Mouse (Mus musculus) CD4-positive, CD25-positive, alpha-beta regulatory T cell, adult 2 months (primary cell): ENCODE results near the gene Vapa.
A peak's percentile ranks its signal among the peaks of the same experiment; 100 is the strongest.

Experiments
- DNase-seq: peaks from one replicate; pipeline ENCODE4 v3.0.0-alpha.2; 2012; ENCODE audit warnings: low read depth, low spot score

The Vapa gene

GRCm38 (mm10) chr17:65625563-65625962, 12.2 kb upstream of the Vapa start:
- DNase-seq = no peak

DNA sequence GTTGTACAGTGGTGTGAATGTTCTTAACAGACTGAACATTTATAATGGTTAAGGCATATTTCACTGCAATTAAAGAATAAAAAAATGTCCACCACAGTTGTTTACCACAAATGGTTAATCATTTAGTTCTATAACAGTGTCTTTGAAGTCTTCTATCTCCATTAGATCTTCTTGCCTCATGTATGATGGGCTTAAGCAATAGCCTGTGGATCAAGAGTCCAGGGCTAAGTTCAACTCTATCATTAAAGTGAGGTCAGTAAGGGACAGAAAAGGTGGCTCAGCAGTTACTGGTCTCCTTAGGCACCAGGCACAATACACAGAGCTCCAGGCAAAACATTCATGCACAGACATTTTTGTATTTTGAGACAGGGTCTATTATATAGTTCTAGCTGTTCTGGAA, 9.8 kb upstream of the Vapa start:
- DNase-seq = no peak

GRCm38 (mm10) chr17:65618431-65618830, 5.1 kb upstream of the Vapa start:
- no peak for DNase-seq

DNA sequence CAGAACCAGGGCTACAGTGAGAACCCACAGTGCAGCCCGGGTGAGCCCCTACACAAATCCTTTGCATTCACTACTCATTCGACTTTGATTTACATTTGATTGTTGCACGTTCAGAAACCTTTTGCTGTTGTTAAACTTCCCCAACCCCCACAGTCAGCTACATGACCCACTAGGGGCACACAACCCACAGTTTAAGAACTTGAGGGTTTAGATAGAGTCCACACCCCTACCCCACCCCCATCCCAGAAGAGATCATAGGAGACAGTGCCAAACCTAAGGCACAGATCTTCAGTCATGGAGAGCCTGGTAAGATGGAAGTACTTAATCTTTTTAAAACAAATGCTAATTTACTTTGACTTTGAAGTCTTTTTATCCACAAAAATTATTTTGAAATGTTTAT, 2.3 kb upstream of the Vapa start:
- peak; percentile 20 for DNase-seq

GRCm38 (mm10) chr17:65614431-65614830, 1.1 kb upstream of the Vapa start:
- no peak for DNase-seq

DNA sequence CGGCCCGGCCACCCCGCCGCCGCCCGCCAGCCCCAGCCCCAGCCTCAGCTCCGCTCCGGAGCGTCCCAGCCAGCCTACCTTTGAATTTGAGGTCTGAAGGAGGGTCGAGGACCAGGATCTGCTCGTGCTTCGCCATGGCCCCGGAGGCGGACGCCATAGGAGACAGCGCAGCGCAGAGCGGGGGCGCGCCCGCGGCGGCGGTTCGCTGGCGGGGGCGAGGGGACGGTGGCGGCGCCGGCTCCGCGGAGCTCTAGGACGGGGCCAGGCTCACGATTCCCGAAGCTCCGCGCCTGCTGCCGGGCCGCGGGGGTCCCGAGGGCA, 253 bp downstream of the Vapa start:
- DNase-seq = no peak

DNA sequence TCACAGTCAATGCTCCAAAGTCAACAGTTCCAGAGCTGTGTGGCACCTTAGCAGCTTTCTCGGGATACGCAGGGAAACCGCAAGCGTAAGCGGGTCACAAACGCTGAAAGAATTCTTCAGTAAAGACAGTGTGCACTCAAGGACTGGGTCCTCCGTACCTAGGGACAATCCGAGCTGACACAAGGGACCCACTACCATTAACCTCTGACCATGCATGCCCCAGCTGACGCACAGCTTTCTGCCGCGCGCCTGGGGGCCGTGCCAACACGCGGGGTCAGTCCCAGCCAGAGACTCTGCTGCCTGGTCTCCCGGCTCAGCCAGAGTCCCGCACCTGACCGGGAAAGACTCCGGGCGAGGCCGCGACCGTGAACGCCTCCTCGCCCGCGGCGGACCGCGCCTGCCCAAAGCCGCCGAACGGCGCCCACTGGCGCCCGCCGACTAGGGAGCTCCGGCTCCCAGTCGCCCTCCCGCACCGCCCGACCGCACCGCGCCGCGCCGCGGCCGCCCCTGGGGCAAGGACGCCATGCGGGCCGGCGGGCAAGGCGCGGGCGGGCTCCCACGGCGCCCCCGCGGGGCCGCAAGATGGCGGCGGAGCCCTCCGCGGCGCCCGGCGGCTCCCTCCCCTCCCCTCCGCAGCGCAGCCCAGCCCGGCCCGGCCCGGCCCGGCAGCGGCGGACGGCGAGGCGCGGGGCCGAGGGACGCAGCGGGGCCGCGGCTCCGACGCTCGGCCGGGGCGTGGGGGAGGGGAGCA, 789 bp downstream of the Vapa start:
- DNase-seq = peak; percentile 65

DNA sequence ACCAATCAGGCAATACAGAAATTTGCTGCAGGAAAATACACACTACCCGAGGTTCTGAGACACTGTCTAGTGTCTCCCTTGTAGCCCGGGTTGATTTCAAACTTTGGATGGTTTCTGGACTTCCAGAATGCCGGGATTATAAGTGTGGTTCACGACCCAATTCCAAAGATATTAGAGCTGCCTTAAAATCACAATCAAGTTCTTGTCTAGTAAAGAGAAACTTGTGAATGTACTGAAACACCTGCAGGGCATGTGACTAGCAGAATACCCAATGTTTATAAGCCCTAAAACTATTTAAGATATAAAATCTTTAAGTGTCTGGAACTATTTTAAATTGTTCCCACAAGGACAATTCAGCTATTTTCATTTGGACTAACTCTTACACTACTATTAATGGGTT, 1.6 kb downstream of the Vapa start:
- peak; percentile 30 for DNase-seq

DNA sequence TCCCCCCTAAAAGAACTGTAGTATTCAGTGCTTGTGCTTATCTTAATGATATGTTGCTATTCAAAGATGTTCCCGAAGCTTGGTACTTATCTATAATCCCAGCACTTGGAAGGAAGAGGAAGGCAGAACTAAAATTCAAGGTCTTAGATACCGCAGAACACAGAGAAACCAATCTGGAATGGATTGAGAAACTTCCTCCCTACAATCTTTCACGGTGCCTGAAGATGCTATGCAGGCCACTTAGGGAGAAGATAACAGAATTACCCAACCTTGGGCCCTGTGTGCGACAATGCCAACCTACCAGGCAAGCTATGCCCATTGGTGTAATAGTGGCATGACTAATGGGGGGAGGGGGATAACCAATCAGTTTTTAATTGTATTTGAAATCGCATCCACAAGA, 4.6 kb downstream of the Vapa start:
- DNase-seq = no peak

GRCm38 (mm10) chr17:65608312-65608687, 5.1 kb downstream of the Vapa start:
- no peak for DNase-seq

GRCm38 (mm10) chr17:65607574-65608311, 5.6 kb downstream of the Vapa start:
- no peak for DNase-seq

GRCm38 (mm10) chr17:65606014-65606413, 7.3 kb downstream of the Vapa start:
- DNase-seq = no peak

- no peak for DNase-seq
These were observed 8.5 kb downstream of the Vapa start for GRCm38 (mm10) chr17:65604892-65605291.

- DNase-seq = peak; percentile 17
These were observed 9.0 kb downstream of the Vapa start for GRCm38 (mm10) chr17:65604315-65604714.

DNA sequence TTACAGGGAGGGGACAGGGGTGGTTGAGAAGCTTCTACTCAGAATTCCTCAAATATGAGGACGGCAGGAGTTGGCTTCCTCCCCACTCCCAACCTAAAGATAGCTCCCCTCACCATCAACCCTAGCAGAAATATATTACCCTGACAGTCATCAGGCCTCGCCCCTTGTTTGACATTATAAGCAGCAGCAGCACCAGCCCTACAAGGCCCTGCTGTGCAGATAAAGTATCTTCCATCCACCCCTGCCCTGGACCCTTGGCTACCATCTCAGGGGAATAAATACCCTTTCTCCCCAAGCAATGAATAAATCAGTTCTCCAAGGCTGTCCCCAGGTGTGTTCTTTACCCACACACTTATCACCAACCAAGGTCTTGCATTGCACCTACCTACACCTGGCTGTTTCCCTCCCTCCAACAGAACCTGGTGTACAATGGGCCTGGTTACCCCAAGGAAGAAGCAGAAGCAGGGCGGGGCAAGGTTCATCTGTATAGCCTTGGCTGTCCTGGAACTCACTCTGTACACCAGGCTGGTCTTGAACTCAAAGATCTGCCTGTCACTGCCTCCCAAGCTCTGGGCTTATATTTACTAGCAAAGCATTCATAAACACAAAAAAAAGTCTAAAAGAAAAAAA, 15.4 kb downstream of the Vapa start:
- DNase-seq = no peak

- no peak for DNase-seq
These were observed 18.7 kb downstream of the Vapa start for GRCm38 (mm10) chr17:65594687-65595086.

GRCm38 (mm10) chr17:65586892-65587291, 26.5 kb downstream of the Vapa start:
- no peak for DNase-seq

DNA sequence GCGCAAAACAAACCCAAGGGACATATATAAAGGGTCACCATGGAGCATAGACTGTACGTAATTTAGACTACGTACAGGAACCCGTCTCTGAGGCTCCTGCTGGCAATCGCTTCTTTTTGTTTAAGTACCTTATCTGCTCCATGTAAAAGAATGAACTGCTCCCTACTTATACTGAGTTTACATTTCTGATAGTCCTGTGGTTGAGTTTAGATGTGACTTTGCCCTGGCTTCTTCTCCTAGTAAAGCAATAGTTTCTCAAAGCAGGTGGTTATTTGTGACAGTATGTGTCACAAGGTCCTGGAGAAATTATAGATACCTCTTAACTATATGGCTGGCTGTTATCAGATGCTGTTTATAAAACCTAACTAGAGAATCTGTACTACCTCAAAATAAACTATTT, 31.9 kb downstream of the Vapa start:
- DNase-seq = no peak

DNA sequence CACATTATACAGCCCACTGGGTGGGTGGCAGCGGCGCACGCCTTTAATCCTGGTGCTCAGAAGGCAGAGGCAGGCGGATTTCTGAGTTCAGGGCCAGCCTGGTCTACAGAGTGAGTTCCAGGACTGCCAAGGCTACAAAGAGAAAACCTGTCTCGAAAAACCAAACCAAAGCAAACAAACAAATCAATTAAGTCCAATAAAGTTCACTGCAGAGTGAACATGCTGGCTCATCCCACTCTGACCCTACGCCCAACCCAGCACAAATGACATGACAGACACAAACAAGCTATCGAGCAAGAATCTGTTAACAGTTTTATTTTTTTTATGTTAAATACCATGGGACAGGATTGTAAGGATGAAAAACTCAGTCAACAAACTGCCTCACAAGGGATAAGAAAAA, 33.6 kb downstream of the Vapa start:
- DNase-seq = no peak

DNA sequence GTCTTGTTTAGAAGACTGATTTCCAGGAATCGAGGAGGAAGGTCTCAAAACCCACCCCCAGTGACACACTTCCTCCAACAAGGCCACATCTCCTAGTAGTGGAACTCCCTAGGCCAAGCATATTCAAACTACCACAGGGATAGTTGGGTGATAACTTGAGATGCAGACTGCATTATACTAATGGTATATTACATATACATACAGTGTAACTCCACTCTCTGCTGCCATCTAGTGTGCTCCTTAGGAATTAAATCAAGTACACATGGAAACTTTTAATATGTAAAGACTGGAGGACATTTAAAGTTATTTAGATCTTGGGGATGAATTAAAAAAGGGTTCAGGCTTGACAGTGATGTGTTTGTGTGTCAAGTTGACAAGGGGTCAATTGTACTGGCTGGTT, 38.0 kb downstream of the Vapa start:
- peak; percentile 72 for DNase-seq

GRCm38 (mm10) chr17:65574850-65575249, 38.5 kb downstream of the Vapa start:
- DNase-seq = no peak

DNA sequence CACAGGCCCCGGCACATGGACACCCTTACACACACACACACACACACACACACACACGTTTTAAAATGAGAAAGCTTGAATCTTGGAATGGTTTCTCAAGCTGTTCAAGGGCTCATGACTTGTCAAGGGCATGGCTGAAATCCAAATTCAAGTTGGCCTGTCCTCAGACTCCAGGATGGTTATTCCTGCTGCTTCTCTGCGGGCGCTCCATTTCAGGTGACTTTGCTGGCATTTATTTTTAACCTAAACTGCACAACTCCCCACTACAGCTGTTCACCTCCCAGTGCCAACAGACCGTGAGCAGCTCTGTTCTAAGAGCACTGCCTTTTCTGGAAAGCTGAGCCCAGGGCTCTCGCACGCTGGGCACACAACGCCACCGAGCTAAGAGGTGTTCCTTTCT, 41.5 kb downstream of the Vapa start:
- DNase-seq = no peak

GRCm38 (mm10) chr17:65571466-65571865, 41.9 kb downstream of the Vapa start:
- DNase-seq = no peak
